Mouse (Mus musculus) natural killer cell, adult 2 months (primary cell): ENCODE data around the gene Bola2.

Source experiments
- DNase-seq, 2 experiments: peaks; one replicate each; pipeline ENCODE4 v3.0.0; 2022; ENCODE audit warnings: low spot score in 2 of 2

The Bola2 gene

DNA sequence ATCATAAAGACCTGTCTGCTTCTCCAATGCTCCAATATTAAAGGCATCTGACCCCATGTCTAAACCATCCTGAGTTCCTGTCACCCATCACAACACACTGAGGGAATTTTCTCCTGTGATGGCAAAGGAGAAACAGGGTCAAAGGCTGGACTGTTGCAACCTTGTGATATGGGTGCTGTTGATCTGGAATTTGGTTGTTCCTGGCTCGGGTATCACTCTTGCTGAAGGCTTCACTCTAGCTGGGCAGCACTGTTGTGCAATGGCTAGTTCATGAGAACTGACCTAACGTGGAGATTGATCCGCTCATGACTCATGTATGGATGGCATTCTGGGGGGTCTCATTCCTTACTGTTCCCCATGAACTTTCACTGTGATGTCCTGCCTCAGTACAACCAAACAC lies 6.2 kb upstream of the Bola2 start:
- no peak for DNase-seq

DNA sequence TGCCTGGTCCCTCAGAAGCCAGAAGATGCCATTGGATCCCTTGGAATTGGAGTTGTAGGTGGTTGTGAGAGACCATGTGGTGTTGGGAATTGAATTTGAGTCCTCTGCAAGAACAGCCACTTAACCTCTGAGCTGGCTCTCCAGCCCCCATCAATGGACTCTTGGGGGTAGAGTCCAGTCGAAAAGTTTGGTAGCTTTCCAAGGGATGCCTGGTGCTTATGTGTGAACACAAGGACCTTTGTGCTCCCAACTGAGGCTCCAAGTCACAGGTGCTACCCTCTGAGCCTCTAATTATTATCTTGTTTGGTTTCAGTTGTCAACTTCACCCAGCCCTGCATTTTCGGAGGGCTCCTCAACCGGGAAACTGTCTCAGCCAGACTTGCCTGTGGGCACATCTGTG lies 4.5 kb upstream of the Bola2 start:
- no peak for DNase-seq

DNA sequence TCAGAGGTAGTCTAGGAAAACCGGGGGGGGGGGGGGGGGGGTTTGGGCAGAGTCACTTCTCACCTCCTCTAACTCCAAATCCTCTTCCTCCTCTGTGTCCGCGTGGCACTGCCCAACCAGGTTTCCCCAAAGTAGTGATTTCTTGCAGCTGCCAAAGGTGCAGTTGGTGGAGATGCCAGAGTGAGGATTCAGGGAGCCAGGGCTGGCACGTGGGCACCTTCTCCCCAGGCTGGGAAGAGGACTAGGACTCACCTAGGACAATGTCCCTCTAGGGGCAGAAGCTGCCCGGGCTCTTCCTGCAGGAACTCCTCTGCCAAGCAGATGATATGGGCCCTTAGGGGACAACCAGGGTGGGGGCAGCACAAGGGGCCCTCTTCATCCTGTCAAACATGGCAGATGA lies 3.5 kb upstream of the Bola2 start:
- no peak for DNase-seq

DNA sequence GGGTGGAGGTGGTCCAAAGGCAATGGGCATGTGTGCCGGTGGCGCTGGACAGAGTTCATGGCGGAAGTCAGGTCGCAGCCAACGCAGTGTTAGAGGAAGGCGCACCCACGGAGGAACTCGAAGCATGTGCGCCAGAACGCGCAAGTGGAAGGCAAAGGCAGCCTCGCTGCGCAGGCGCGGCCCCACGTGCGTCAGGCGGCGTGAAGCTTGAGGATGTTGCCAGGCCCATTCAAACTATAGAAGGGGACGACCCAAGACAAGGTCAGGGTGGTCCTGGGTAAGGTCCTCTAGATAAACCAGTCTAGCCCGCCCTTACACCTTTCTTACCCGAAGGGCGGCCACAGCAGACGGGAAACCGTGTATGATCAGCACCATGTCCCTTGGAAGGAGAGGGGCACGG lies 2.8 kb upstream of the Bola2 start:
- DNase-seq: no peak

DNA sequence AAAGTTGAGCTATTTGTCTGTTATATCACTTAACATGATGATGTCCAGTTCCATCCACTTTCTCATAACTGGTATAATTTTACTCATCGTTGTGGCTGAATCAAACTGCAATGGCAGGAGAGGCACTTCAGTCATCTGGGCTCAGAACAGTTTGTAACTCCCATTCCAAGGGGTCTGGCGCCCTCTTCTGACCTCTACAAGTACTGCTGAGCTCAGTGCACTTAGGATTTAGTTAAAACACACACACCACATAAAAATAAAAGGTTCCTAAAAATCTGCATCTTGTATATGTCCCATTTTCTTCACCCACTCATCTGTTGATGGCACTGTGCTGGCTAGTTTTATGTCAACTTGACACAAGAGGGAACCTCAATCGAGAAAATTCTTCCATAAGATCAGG lies 1.9 kb upstream of the Bola2 start:
- peak; percentile 81 to 87 for DNase-seq

DNA sequence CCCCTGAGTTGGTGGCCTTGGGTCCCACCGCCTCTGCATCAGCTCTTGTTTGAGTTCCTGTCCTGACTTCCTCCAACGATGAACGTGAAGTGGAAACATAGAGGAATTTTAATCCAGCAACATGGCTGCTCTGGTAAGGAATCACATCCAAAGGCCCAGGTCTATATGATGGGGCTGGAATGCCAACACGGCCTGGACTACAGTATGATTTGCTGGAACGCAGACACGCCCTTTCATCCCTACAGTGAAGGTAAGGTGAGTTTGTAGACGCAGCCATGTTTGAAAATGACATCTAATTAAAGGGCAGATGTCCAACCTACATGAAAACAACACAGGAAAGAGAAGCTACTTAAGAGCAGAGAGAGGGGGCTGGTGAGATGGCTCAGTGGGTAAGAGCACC lies 1.4 kb upstream of the Bola2 start:
- DNase-seq: no peak

DNA sequence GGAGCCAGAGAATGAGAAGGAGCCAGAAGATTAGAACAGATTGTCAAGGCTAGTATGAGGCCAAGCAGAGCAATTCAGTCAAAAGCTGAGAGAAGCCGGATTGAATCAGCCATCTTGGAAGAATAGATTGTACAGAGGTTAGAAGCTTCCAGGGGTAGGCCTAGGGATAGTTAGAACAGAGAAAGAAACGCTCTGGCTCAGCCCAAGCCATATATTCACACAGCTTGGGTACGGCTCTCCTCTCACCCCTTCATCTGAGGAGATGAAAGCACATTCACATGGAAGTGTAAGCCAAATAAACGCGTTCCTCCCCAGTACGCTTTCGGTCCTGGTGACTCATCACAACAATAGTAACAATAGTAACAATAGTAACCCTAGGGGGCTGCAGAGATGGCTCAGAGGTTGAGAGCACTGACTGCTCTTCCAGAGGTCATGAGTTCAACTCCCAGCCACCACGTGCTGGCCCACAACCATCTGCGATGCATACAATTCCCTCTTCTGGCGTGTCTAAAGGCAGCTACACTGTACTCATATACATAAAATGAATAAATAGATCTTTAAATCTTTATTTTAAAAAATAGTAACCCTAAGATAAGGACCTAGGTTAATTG lies 655 bp upstream of the Bola2 start:
- DNase-seq: no peak

DNA sequence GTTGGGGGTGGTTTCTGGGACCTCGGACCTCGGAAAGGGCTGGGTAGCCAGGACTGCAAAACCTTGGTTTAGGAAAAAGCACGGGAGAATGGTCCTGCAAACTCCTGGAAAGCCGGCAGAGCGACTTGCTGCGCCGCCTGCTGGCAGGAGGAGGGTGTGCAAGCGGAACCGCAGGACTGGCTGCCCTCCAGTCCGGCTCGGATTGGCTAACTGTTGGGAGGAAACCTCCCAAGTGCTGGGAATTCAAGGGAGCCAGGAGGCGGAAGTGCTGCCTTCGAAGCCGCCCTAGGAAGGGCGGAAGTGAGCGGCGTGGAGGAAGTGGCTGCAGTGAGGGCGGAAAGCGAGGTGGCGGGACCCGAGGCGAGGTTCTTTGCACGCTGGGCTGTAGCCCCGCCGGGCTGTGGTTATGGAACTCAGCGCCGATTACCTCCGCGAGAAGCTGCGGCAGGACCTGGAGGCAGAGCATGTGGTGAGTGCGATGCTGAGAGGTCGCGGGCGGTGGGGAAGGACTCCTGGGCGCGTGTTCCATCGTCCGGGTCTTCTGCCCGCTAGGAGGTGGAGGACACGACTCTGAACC lies 518 bp downstream of the Bola2 start, which contains the start of gene Slx1b:
TSS of gene Slx1b (minus strand) at position 154 of the 577 bp plus-strand sequence.
- DNase-seq: peak; percentile 78 to 84

DNA sequence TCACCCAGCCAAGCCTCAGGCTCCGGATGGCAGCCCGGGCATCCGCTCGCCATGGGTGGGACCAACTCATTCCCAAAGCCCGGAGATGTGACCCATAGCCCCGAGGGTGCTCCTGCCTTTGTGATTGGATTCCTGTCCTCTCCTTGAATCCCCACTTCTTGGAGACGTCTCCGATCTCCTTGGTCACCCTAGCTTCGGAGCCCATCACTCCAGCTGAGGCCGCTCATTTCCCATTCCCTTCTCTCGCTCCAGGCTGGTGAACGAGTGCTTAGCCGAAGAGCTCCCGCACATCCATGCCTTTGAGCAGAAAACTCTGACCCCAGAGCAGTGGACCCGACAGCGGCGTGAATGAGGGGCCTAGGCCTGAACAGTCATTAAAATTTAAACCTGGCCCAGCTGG lies 1.1 kb downstream of the Bola2 start:
- no peak for DNase-seq

DNA sequence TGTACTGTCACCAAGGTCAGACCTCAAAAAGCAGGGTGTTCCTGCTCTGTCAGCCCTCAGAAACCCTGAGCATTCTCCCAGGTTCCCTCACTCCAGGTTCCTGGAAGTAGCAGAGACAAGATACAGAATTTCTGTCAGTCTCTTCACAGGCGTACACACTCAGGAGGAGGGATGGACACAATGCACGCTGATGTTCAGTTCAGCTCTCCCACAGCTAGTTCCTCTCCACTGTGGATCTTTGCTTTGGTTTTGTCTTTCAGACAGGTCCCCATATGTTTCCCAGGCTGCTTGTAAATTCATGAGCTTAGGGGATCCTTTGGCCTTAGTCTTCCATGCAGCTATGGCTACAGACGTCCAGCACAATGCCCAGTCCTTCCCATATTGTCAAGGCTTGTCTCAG lies 1.7 kb downstream of the Bola2 start:
- DNase-seq: no peak

DNA sequence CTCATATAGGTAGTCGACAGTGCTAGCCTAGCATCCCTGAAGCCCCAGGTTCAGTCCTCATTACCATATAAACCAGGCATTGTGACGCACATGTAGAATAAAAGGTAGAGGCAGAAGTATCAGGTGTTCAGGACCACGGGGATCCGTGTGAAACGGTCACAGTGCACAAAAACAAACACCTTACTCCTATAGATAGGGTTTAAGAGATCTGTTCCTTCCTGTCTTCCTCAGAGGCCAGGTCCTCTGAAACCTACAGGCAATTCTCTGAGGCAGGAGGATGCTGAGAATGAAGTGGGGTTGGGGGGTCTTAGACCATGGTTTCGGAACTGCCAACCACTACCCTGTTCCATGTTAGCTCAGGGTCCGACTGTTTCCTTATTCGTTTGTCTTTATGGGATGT lies 2.6 kb downstream of the Bola2 start:
- no peak for DNase-seq

DNA sequence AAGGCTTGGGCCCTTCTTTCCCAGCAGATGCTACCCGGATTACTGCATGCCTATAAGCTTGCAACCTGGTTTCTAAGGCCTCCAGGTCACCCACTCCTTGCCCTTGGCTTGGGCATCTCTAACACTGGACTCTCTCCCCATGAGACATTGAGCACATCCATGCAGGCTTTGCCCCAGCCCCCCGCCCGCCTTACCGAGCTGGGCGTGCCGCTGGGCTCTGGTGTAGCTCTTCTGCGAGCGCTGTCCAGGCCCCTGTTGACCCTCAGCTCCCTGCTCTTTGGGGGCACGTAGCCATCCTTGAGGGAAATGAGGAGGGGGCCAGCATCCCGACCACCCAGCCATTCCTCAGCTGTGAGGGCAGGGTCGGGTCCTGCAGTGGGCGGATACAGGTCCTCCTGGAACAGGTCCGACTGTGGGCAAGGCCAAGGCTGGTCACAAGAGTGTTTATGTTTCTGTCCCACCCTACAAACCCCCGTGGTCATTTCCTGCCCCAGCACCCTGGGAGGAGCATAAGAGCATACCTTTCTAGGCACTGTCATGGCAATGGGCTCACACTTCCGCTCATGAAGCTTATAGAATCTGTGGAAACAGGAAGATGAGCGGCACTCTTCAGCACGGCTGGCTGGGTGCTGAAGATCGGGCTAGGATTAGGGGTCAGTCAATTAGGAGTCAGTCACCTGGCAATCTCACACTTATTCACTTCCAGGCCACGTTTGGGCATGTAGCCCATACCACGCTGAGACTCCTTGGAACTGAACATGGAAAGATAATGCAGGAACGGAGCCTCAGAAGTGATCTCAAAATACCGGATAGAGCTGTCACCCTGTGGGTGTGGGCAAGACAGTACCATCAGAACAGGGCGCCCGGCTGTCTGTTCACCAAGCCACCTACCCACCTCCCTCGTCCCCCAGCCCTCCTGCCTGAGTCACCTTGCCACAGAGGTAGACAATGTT lies 5.1 kb downstream of the Bola2 start:
- DNase-seq: no peak

DNA sequence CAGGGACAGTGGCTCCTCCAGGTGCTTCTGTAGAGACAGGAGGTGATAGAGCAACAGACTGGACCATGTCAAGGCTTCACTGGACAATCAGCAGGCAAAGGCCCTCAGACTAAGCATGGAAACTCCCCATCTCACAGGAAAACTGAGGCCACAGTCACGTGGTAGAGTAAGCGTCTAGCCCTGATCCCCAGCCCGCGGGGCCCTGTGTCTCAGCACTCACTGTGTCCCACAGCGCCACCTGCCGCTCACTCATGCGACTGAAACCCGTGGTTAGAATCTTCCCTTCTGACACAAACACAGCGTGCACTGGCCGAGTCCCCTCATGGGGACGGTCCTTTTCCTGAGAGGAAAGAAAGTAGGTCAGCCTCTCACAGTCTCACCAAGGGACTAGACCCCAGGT lies 5.9 kb downstream of the Bola2 start:
- DNase-seq: peak; percentile 93 to 94

DNA sequence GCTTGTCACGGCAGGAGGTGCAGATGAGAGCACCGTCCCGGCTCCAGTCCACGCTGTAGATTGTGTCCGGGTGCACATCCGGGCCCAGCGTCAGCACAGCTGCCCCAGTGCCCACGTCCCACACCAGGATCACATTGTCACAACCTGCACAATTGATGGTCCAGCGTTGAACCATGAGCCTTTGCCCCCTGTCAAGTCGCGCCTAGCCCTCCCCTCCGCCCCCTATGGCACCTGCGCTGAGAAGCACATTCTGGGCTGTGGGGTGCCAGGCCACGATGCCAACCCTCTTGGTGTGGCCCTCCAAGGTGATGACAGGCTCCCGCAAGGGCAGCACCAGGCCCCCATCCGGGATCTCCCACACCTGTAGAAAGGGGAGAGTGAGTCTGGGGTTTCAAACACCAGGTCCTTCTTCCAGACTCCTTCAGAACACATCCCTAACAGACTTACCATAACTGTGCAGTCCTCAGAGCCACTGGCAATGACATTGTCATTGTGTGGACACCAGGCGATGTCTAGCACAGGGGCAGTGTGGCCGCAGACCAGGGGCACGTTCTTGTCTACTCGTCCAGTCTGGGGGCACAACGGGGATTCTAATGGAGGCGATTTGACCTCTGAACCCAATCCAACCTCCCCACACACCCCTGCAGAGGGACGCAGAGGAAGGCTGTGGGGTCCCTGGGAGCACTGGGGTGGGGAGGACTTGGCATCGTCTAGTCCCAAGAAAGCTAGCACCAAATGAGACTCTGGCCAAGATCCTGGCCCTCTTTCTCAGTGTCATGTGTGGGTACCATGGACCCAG lies 6.6 kb downstream of the Bola2 start:
- no peak for DNase-seq

DNA sequence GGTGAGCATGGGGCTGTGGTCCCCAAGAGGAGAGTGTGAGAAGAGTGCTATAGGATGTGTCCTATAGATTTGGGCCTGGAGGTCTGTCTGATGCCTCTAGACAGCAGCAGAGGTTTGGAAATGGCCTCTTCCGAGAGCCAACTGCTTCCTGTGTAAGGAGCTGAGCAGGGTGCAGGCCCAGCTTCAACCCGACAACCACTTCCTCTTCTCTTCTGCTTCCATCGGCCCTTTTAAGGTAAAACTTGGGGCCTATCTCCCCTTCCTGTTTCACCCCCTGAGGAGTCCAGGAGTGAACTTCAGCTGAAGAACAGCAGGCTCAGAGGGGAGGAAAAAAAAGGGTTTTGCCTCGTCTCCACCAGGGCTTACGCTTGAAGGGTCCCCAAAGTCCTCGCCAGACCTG lies 7.2 kb downstream of the Bola2 start:
- DNase-seq: peak; percentile 69 to 78

DNA sequence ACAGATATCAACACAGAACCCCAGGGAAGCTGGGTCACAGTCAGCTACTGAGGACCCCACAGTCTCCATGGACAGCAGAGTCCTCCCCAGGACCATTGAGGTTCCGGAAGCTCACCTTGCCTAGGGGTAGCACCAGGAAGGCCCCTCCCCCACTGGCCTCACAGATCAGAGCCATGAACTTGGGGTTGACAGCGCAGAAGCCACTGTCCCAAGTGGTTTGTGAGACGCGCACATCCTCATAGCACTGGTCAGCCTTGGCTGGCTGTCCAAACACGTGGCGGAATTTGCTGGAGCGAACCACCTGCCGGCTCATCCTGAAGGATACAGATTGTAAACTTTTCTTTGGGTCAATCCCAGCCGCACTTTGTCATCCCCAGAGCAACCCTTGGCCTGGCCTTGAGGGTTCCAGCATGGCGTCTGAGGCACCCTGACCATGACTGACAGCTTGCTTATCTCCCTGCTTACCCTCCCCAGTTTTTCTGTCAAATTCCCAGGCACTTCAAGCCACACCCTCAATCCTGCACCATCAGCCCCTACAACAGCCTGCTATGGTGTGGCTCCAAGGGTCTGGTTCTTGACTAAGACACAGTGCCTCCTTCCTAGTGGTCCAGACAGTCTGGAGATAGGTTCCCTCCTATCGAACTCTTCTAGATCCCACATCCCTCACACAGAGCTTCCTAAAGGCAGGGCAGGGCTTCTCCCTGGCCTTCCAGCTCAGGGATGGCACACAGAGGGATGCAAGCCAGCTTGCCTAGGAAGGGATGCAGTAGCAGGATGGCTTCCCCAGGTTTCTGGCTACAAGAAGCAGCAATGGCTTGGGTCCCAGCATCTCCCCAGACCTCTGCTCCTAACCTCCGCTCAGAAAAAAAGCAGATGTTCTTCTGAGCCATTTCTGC lies 7.9 kb downstream of the Bola2 start:
- peak; percentile 46 to 47 for DNase-seq

DNA sequence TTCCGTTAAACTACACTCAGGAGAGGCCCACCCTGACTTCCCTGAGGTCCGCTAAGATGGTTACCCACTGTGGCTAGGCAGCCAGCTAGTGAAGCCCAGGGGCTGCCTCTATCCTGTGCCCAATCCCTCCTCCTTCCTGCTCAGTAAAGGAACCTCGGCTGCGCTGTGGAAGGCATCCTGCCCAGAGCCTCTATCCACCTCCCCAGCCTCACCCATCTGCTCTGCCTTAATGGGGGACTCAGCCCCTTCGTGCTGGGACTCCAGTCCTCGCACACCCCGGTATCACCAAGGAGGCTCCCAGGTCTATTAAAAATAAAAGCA lies 8.5 kb downstream of the Bola2 start:
- no peak for DNase-seq

DNA sequence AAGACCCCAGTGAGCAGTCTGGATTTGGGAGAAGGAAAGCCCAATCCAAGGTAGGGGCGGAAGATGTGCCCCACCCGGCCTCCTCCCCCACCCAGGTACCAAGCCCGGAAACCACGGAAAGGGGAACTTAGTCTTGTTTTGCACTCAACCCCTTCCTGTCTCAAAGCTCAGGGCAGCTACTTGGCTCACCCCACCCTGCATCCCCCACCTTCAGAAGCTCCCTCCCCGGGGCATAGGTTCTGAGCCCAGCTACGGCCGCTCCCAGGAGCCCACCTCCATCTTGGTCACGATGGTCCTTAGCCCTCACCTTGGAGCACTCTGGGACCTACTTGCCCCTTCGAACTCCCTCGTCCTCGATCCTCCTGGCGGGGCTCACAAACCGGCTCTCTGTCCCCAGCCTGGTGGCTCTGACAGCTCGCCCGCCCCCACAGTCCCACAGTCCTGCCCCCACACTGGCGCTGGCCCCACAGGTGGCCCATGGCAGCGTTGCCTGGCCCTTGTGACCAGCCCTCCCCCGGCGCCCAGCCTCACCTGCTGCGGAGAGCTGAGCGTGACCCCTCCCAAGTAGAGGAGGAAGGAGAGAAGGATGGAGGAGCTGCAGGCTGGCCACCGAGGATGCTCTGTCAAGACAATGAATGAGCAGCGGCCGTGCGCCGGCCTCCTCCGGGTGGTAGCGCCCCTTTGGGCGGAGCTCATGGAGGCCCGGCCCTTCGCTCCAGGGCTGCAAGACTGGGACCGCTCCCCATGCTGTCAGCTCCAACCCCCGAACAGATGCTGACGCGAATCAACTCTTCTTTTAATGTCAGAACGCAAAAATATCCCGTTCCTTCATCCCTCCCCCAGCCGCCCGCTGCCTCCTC lies 9.2 kb downstream of the Bola2 start:
- DNase-seq: peak; percentile 74 to 83

DNA sequence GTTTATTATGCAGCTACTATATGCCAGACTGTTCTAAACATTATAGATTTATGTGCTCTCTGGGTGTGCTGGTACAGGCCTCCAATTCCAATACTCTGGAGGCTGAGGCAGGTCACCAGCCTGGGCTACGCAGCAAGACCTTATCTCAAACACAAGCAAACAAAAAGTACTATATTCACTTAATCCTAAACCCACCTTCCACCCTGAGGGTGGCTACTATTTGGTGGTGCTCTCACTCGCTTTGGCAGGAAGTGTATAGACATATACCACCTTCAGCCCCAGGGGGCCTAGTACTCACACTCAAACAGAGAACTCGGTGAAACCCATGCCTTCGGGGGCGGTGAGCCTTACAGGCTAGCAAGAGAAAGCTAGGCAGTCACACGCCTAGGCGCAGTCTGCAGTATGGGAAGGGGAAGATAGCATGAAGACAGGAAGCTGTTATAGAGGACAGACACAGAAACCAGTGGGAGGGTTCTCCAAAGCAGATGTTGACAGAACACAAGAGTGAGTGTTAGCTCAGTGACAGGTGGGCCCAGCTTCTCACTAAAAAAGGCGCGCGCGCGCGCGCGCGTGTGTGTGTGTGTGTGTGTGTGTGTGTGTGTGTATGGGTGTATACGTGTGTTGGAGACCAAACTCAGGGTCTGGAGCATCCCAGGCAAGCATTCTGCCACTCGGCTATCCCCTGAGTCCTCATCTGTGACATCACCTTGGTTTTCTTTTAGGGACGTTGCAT lies 12.4 kb downstream of the Bola2 start, which contains the start of gene Coro1a:
TSS of gene Coro1a (minus strand) at position 346 of the 733 bp plus-strand sequence.
- peak in 1 of 2 experiments; percentile 64 for DNase-seq
